Mouse (Mus musculus): ENCODE results near the gene 1700016K19Rik. TPM values are rescaled to one million over a fixed set of nuclear protein-coding genes. Genes with fewer than 3 reads are reported as not detected.
A peak's percentile ranks its signal among the peaks of the same experiment; 100 is the strongest.

The 1700016K19Rik gene
- total and polyA plus RNA-seq, 3 experiments: 1.3 TPM; not detected in 2

DNA sequence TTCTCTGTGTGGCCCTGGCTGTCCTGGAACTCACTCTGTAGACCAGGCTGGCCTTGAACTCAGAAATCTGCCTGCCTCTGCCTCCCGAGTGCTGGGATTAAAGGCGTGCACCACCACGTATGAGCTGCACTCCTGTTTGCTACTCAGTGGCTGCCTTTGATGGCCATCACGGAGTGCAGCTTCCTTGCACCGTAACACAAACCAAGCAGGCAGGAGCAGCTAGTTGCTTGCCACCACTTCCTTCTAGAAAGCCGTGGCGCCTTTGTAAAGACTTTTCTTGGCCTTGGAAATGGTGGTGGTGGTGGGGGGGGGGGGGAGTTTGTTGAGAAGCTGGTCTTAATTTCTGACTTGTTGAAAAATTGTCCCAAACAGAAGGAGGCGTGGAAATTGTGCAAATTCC is 40.4 kb downstream of the 1700016K19Rik start:
- WGBS: 72% methylated on average over 8 of the region's 8 CpGs
- peak overlapping the region; percentile 93 for H3K27ac ChIP-seq
- H3K36me3 ChIP-seq (ENCODE audit: control insufficient read depth, insufficient read depth, low read length): peaks cover 11% of the 10 kb centered on the region
- TF ChIP-seq EP300 (IDR thresholded peaks at IDR 0.05; ENCODE audit: insufficient read depth, low read depth, low read length) (no peak), CTCF (IDR thresholded peaks at IDR 0.05) (no peak)
- H3K27me3 ChIP-seq (ENCODE audit: control insufficient read depth, insufficient read depth, low read length): no peaks in the 10 kb centered on the region
- intact Hi-C loops (cut with DNase I): no loop called here
- DNase-seq: no peak
- no peaks in the 10 kb centered on the region for H3K79me2 ChIP-seq (replicated peaks; ENCODE audit: control insufficient read depth, insufficient read depth, low read length)
- H3K4me3 ChIP-seq: no peak overlapping the region
- no peak overlapping the region for H3K9ac ChIP-seq (ENCODE audit: low read depth, low read length)
- H3K4me1 ChIP-seq (ENCODE audit: control insufficient read depth, insufficient read depth, low read length): peaks cover 45% of the 10 kb centered on the region

DNA sequence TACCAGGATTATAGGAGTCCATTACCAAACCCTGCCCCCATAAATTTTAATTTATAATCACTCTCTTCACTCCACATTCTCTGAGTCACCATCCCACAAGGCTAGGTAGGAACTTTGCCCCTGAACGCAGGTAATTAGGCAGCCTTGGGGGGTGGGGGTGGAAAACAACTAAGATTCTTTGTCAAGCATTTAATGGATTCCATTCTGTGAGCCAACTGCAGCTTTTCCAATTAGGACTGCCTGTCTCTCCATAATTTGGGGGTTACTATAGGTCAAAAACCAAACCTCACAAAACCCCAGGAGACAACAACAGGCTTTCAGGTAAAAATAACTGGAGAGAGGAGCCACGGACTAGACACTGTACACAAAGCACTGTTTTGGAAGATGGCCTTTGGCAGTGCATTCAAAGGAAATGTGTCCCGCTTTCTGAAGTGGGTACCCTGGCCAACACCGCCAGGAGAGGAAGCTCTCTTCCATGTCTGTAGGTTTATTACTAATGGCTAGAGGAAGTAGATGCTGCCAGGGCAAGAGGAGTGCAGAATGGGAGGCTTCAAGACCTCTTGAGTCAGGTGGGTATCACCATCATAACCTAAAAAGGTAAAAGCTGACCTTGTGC is 41.2 kb downstream of the 1700016K19Rik start:
- H3K27me3 ChIP-seq (ENCODE audit: control insufficient read depth, insufficient read depth, low read length): no peaks in the 10 kb centered on the region
- H3K9ac ChIP-seq (ENCODE audit: low read depth, low read length): no peak overlapping the region; the same call in 1 of the 2 replicates
- H3K27ac ChIP-seq: peak overlapping the region; percentile 93
- no peaks in the 10 kb centered on the region for H3K79me2 ChIP-seq (replicated peaks; ENCODE audit: control insufficient read depth, insufficient read depth, low read length)
- no peak for TF ChIP-seq POLR2A (IDR thresholded peaks at IDR 0.05; ENCODE audit: insufficient read depth, low read depth, low read length)
- no peak for TF ChIP-seq CTCF (IDR thresholded peaks at IDR 0.05)
- peaks cover 11% of the 10 kb centered on the region for H3K36me3 ChIP-seq (ENCODE audit: control insufficient read depth, insufficient read depth, low read length)
- intact Hi-C loops (cut with DNase I): no loop called here
- no peak for DNase-seq
- H3K4me1 ChIP-seq (ENCODE audit: control insufficient read depth, insufficient read depth, low read length): peaks cover 46% of the 10 kb centered on the region
- 54% methylated on average over 4 of the region's 4 CpGs for WGBS
- H3K4me3 ChIP-seq: no peak overlapping the region

DNA sequence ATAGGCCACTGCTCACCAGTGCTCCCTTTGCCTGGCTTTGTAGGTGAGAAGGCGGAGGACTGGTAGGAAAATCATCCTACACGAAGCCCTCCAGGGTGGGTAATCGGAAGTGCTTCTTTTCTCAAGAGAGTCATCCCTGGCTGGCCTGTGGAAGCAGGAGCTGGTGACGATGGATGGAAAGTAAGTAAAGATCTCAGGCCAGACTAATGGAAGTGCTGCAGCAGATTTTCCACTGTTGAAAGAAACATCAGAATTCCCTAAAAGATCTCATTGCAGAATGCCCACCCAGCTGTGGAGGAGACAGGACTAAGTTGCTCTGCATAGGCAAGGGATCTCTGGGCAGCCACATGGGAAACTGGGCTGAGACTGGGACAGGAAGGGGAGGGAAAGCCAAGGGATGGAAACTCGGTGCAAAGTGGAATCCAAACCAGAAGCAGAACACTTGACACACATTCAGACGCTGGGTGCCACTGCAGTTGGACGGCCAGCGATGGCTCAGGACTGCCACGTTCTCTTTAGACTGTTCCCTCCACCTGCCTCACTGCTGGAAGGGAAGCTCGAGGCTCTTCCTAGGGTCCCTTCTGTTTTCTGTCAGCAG is 42.4 kb downstream of the 1700016K19Rik start:
- Histone ChIP-seq H3K27me3 (ENCODE audit: control insufficient read depth, insufficient read depth, low read length) (no peaks in the 10 kb centered on the region), H3K4me1 (ENCODE audit: control insufficient read depth, insufficient read depth, low read length) (peaks cover 40% of the 10 kb centered on the region), H3K27ac (peak overlapping the region; percentile 93), H3K36me3 (ENCODE audit: control insufficient read depth, insufficient read depth, low read length) (peaks cover 9% of the 10 kb centered on the region), H3K9ac (ENCODE audit: low read depth, low read length) (no peak overlapping the region), H3K4me3 (peak overlapping the region; percentile 1; the same call in 1 of the 2 replicates), H3K79me2 (replicated peaks; ENCODE audit: control insufficient read depth, insufficient read depth, low read length) (no peaks in the 10 kb centered on the region)
- DNase-seq: peak; percentile 59 to 60
- TF ChIP-seq EP300 (IDR thresholded peaks at IDR 0.05; ENCODE audit: insufficient read depth, low read depth, low read length) (peak; percentile 81), POLR2A (IDR thresholded peaks at IDR 0.05; ENCODE audit: insufficient read depth, low read depth, low read length) (peak; percentile 73), CTCF (IDR thresholded peaks at IDR 0.05) (no peak)
- intact Hi-C loops (cut with DNase I): loop anchor here (2.0 kb wide), 1 partner anchor 57 kb away; no protein-coding TSS in a partner anchor
- 30% methylated on average over 10 of the region's 10 CpGs for WGBS

DNA sequence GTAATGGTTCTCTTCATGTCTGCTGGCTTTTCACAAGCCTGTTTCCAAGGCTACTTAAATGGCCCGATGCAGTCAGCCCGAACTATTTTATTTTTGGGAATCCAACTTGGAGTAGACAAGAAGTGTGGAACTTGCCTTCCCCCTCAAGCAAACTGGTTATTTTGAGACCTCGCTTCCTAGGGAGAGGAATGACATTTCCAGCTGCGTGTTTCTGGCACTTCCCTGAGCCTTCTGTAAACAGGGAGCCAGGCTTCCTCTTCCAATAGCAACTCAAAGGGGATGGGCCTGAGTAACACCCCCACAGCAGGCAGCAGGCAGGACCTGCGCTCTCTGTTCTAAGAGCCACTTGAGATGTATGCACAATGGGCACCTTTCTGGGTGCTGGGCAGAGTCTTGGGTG is 43.2 kb downstream of the 1700016K19Rik start:
- Histone ChIP-seq H3K27ac (peak overlapping the region; percentile 93), H3K9ac (ENCODE audit: low read depth, low read length) (no peak overlapping the region), H3K27me3 (ENCODE audit: control insufficient read depth, insufficient read depth, low read length) (no peaks in the 10 kb centered on the region), H3K36me3 (ENCODE audit: control insufficient read depth, insufficient read depth, low read length) (peaks cover 9% of the 10 kb centered on the region), H3K4me3 (no peak overlapping the region; the same call in 1 of the 2 replicates), H3K4me1 (ENCODE audit: control insufficient read depth, insufficient read depth, low read length) (peaks cover 38% of the 10 kb centered on the region), H3K79me2 (replicated peaks; ENCODE audit: control insufficient read depth, insufficient read depth, low read length) (no peaks in the 10 kb centered on the region)
- TF ChIP-seq CTCF (IDR thresholded peaks at IDR 0.05) (no peak), POLR2A (IDR thresholded peaks at IDR 0.05; ENCODE audit: insufficient read depth, low read depth, low read length) (peak; percentile 60; the same call in 1 of the 2 replicates), EP300 (IDR thresholded peaks at IDR 0.05; ENCODE audit: insufficient read depth, low read depth, low read length) (peak; percentile 98)
- 5% methylated on average over 5 of the region's 5 CpGs for WGBS
- DNase-seq: peak; percentile 64 to 78
- intact Hi-C loops (cut with DNase I): loop anchor here (2.0 kb wide), 1 partner anchor 56 kb away; no protein-coding TSS in a partner anchor

DNA sequence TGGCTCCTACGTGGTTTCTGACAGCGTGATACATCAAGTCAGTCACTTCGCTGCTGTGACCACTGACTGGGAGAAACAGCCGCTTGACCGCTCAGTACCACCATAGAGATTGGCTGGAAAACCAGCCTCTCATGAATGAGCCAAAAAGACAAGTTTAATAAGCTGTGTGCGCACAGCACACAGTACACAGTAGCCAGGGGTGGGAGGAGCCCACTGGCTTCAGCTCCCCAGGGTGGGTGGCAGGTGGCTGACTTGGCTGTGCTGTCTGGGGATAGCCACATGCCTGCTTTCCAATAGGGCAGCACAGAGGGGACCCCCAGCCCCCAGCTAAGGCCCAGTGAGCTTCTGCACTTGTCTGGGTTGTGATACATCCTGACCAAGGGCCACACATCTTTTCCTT is 44.8 kb downstream of the 1700016K19Rik start:
- Histone ChIP-seq H3K4me3 (no peak overlapping the region), H3K9ac (ENCODE audit: low read depth, low read length) (peak overlapping the region; percentile 11; the same call in 1 of the 2 replicates), H3K79me2 (replicated peaks; ENCODE audit: control insufficient read depth, insufficient read depth, low read length) (no peaks in the 10 kb centered on the region), H3K27ac (peak overlapping the region; percentile 93), H3K4me1 (ENCODE audit: control insufficient read depth, insufficient read depth, low read length) (peaks cover 34% of the 10 kb centered on the region), H3K36me3 (ENCODE audit: control insufficient read depth, insufficient read depth, low read length) (peaks cover 9% of the 10 kb centered on the region), H3K27me3 (ENCODE audit: control insufficient read depth, insufficient read depth, low read length) (no peaks in the 10 kb centered on the region)
- intact Hi-C loops (cut with DNase I): no loop called here
- TF ChIP-seq POLR2A (IDR thresholded peaks at IDR 0.05; ENCODE audit: insufficient read depth, low read depth, low read length) (no peak), CTCF (IDR thresholded peaks at IDR 0.05) (no peak), EP300 (IDR thresholded peaks at IDR 0.05; ENCODE audit: insufficient read depth, low read depth, low read length) (no peak)
- DNase-seq: no peak
- WGBS: 71% methylated on average over 6 of the region's 6 CpGs

DNA sequence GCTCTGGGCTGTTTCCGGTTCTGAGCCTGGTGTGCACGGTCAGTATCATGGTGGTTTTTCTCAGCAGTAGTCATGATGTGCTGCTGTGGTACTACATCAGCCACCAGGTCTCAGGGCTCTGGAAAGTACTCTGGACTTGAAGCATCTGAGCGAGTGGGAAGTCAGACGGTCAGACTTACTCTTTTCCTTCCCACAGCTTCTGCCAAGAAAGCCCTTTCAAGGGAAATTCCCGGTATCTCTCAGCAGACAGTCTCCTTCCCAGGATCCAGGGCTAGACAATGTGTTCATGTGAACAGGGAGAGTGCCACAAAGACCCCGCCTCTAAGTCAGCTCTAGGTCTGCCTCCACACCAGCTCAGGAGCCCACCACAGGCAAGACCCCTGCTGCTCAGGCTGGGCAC is 45.7 kb downstream of the 1700016K19Rik start:
- WGBS: 35% methylated on average over 6 of the region's 6 CpGs
- Histone ChIP-seq H3K4me1 (ENCODE audit: control insufficient read depth, insufficient read depth, low read length) (peaks cover 32% of the 10 kb centered on the region), H3K79me2 (replicated peaks; ENCODE audit: control insufficient read depth, insufficient read depth, low read length) (no peaks in the 10 kb centered on the region), H3K27ac (peak overlapping the region; percentile 93), H3K27me3 (ENCODE audit: control insufficient read depth, insufficient read depth, low read length) (no peaks in the 10 kb centered on the region), H3K4me3 (no peak overlapping the region), H3K36me3 (ENCODE audit: control insufficient read depth, insufficient read depth, low read length) (peaks cover 9% of the 10 kb centered on the region), H3K9ac (ENCODE audit: low read depth, low read length) (no peak overlapping the region)
- intact Hi-C loops (cut with DNase I): no loop called here
- DNase-seq: no peak
- TF ChIP-seq EP300 (IDR thresholded peaks at IDR 0.05; ENCODE audit: insufficient read depth, low read depth, low read length): no peak
- TF ChIP-seq CTCF (IDR thresholded peaks at IDR 0.05): no peak
- TF ChIP-seq POLR2A (IDR thresholded peaks at IDR 0.05; ENCODE audit: insufficient read depth, low read depth, low read length): no peak

All from heart, adult 2 months (tissue).